Mouse (Mus musculus) hindbrain, embryonic 11.5 days (tissue): ENCODE results near the gene Resp18. TPM values are rescaled to one million over a fixed set of nuclear protein-coding genes. Genes with fewer than 3 reads are reported as not detected.
"Not testable (repeated sequence)": the region's sequence is repeated elsewhere in the genome, so short reads cannot be mapped to it uniquely, and the experiment has no call there.

ENCODE experiments used
- ATAC-seq: fragments of 200-750 bp; cut with Nextera tagmentation; 2 replicates; pipeline ENCODE4 v1.8.0; 2017; ENCODE audit warnings: mild to moderate bottlenecking, moderate TSS enrichment, moderate library complexity; ENCODE audit not compliant: low FRiP score
- DNase-seq: peaks from one replicate; pipeline ENCODE4 v3.0.0-alpha.2; 2015; ENCODE audit warnings: low spot score
- H3K27ac ChIP-seq: fragments of 300-500 bp; sonication (generic); 2 replicates; pipeline ENCODE4 v1.5.1; 2014; ENCODE audit warnings: mild to moderate bottlenecking, low read depth, low read length
- H3K27me3 ChIP-seq: fragments of 300-500 bp; sonication (generic); 2 replicates; pipeline ENCODE4 v1.6.1; 2014; ENCODE audit warnings: mild to moderate bottlenecking, low read length, moderate library complexity, mixed read lengths; ENCODE audit not compliant: control insufficient read depth, insufficient read depth
- H3K36me3 ChIP-seq: fragments of 300-500 bp; sonication (generic); 2 replicates; pipeline ENCODE4 v1.6.1; 2014; ENCODE audit warnings: mild to moderate bottlenecking, low read length, moderate library complexity, mixed read lengths; ENCODE audit not compliant: control insufficient read depth, insufficient read depth
- H3K4me1 ChIP-seq: fragments of 300-500 bp; sonication (generic); replicated peaks from 2 replicates; pipeline ENCODE4 v1.6.1; 2014; ENCODE audit warnings: low read length, mixed read lengths; ENCODE audit not compliant: control insufficient read depth, insufficient read depth
- H3K4me2 ChIP-seq: fragments of 300-500 bp; sonication (generic); replicated peaks from 2 replicates; pipeline ENCODE4 v1.6.1; 2014; ENCODE audit warnings: mild to moderate bottlenecking, low read depth, low read length
- H3K4me3 ChIP-seq: fragments of 300-500 bp; sonication (generic); 2 replicates; pipeline ENCODE4 v1.5.1; 2014; ENCODE audit warnings: low read depth, low read length
- H3K9ac ChIP-seq: fragments of 300-500 bp; sonication (generic); 2 replicates; pipeline ENCODE4 v1.6.1; 2014; ENCODE audit warnings: low read depth, low read length
- H3K9me3 ChIP-seq: fragments of 300-500 bp; sonication (generic); 2 replicates; pipeline ENCODE4 v1.6.1; 2016; ENCODE audit warnings: low read length; ENCODE audit not compliant: control insufficient read depth
- WGBS: fragments of 180-500 bp; shearing (Covaris S2); extraction: QIAGEN DNeasy Blood & Tissue Kit; methylation state at CpG from one replicate; pipeline ENCODE4 v1.1.7; 2014; 5-methylcytosine and 5-hydroxymethylcytosine counted together
- polyA plus RNA-seq: library from polyadenylated mRNA; unstranded; fragments of >200 nt; fragmentation: Nextera tagmentation; extraction: Ambion mirVana; gene quantifications from 2 replicates; pipeline ENCODE4 v1.2.1, GENCODE M21; 2014

Gene Resp18
- polyA plus RNA-seq, 1 experiment from 2014 or later: 32.3 TPM

DNA sequence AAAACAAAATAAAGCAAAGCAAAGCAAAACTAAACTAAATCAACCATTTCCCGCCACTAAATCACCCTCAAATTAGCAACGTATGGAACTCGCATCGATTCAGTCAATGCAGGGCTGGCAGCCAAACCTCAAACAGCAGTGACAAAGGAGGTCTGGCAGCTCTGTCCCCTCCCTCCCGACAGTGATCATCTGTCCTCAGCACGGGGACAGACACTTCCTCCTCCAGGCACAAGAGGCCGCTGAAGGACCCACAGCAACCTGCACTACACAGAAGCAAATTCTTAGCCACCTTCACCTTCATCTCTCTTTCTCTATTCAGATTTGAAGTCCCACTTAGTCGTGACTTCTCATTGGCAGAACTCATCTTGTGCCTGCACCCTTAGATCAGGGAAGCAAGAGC lies 43.6 kb downstream of the Resp18 start:
- H3K4me2 ChIP-seq: no peak overlapping the region
- ATAC-seq (peak; percentile 55; the same call in 1 of the 2 replicates), DNase-seq (peak; percentile 68)
- H3K9ac ChIP-seq: no peak overlapping the region
- no peaks in the 10 kb centered on the region for H3K36me3 ChIP-seq
- H3K4me3 ChIP-seq: no peak overlapping the region
- no peaks in the 10 kb centered on the region for H3K27me3 ChIP-seq
- H3K27ac ChIP-seq: no peak overlapping the region
- H3K4me1 ChIP-seq: peaks cover 3% of the 10 kb centered on the region; the same call in 1 of the 2 replicates
- H3K9me3 ChIP-seq: no peaks in the 10 kb centered on the region
- WGBS: 2% methylated on average over 8 of the region's 8 CpGs

DNA sequence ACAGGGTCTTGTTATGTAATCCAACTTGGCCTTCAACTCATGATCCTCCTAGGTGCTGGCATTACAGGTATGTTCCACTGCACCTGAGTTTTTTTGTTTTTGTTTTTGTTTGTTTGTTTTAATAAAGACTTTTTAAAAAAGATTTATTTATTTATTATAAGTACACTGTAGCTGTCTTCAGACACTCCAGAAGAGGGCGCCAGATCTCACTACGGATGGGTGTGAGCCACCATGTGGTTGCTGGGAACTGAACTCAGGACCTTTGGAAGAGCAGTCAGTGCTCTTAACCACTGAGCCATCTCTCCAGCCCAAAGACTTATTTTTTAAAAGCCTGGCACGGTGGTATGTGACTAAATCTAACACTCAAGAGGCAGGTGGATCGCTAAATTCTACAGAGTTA lies 45.7 kb downstream of the Resp18 start:
- WGBS: 65% methylated on average over 4 of the region's 4 CpGs
- ATAC-seq, H3K4me3 ChIP-seq: not testable (repeated sequence)

DNA sequence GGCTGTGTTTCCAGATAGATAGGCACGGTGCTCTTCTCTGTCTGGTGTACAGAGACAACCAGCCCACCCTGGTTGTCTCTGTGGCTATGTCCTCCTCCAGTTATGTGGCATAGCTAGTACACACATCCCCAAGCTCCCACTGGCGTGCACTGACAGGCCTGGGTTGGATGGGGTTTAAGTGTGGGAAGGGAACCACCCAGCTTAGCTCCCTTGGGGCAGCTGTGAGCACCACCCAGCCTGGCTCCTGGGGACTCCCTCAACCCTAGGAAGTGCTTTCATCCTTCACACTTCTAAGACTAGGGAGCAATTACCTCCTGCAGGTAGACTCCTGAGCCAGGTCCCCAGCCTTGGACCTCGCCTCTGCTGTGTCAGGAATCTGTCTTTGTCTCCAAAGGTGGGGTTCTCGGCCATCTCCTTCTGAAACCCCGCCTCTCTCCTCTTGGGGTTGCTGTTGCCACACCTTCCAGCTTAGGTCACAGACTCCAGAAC lies 46.5 kb downstream of the Resp18 start, which contains the start of gene A630095N17Rik:
Gene A630095N17Rik, minus strand, starts transcription at position 439 of the 489 bp plus-strand sequence.
- Histone ChIP-seq H3K4me2 (no peak within 1 kb of the TSS), H3K9me3 (no peaks in the 10 kb centered on the region), H3K4me3 (no peak within 1 kb of the TSS), H3K9ac (no peak within 1 kb of the TSS), H3K27ac (no peak within 1 kb of the TSS), H3K4me1 (no peaks in the 10 kb centered on the region), H3K36me3 (no peaks in the 10 kb centered on the region), H3K27me3 (no peaks in the 10 kb centered on the region)
- 77% methylated on average over 5 of the region's 5 CpGs for WGBS
- no peak for DNase-seq
- ATAC-seq: no peak

More for the DNA sequence above, 45.7 kb downstream of the Resp18 start:
- DNase-seq, H3K27ac ChIP-seq, H3K9me3 ChIP-seq, H3K36me3 ChIP-seq, H3K4me2 ChIP-seq, H3K4me1 ChIP-seq, H3K9ac ChIP-seq, H3K27me3 ChIP-seq: not testable (repeated sequence)

DNA sequence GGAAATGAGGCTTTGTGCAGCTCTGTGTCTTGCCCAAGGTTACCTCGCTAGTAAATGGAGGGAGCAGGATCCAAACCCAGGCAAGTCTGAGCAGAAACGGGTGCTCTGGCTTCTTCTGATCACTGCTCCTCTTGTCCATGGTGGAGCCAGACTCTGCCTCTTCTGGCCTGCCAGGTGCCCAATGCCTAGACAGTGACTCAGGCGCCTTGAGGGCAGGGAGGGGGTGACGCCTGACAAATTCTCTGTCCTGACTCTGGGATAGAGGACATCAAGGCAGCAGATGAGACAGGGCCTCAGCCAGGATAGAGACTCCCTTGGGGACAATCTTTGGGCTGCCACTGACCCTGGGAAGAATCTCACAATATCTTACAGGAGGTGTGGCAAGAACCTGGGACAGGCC lies 47.0 kb downstream of the Resp18 start:
- H3K4me1 ChIP-seq: no peaks in the 10 kb centered on the region
- no peak overlapping the region for H3K4me2 ChIP-seq
- DNase-seq: no peak
- no peak overlapping the region for H3K4me3 ChIP-seq
- no peak for ATAC-seq
- H3K36me3 ChIP-seq: no peaks in the 10 kb centered on the region
- no peaks in the 10 kb centered on the region for H3K9me3 ChIP-seq
- WGBS: 83% methylated on average over 4 of the region's 4 CpGs
- no peaks in the 10 kb centered on the region for H3K27me3 ChIP-seq
- no peak overlapping the region for H3K27ac ChIP-seq
- H3K9ac ChIP-seq: no peak overlapping the region

GRCm38 (mm10) chr1:75230335-75230994 lies 47.8 kb downstream of the Resp18 start:
- Histone ChIP-seq H3K36me3 (no peaks in the 10 kb centered on the region), H3K9ac (no peak overlapping the region), H3K9me3 (no peaks in the 10 kb centered on the region), H3K27me3 (no peaks in the 10 kb centered on the region), H3K27ac (no peak overlapping the region), H3K4me3 (no peak overlapping the region), H3K4me2 (no peak overlapping the region), H3K4me1 (no peaks in the 10 kb centered on the region)
- ATAC-seq (no peak), DNase-seq (no peak)
- WGBS: 81% methylated on average over 7 of the region's 7 CpGs

GRCm38 (mm10) chr1:75229158-75229557 lies 49.1 kb downstream of the Resp18 start:
- WGBS: 72% methylated on average over 4 of the region's 4 CpGs
- no peak overlapping the region for H3K4me2 ChIP-seq

DNA sequence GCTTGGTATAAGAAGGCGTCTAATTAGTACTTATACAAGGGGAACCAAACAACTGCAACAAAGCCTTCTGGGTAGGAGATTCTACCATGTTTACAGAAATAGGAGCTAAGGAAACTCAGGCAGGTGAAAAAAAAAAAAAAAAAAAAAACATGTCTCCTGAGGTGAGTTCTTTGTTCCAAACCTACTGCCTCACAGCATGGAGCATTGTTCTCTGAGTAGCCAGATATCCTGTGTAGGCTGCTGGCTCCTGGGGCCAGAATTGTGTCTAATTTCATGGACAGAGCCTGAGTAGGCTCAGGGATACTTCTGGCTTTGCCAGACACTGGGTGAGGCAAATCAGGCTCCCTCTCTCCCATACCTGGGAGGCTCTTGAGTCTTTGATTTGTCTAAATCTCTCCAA lies 50.6 kb downstream of the Resp18 start:
- H3K4me2 ChIP-seq: no peak overlapping the region
- no peaks in the 10 kb centered on the region for H3K36me3 ChIP-seq
- WGBS: 64% methylated on average over 1 of the region's 1 CpGs
- no peaks in the 10 kb centered on the region for H3K9me3 ChIP-seq
- no peak for DNase-seq
- H3K27ac ChIP-seq: no peak overlapping the region
- H3K4me1 ChIP-seq: no peaks in the 10 kb centered on the region
- H3K9ac ChIP-seq: no peak overlapping the region
- H3K4me3 ChIP-seq: no peak overlapping the region
- no peak for ATAC-seq
- H3K27me3 ChIP-seq: no peaks in the 10 kb centered on the region

More at GRCm38 (mm10) chr1:75229158-75229557, 49.1 kb downstream of the Resp18 start:
- Histone ChIP-seq H3K4me3 (no peak overlapping the region), H3K9ac (no peak overlapping the region), H3K27ac (no peak overlapping the region), H3K4me1 (no peaks in the 10 kb centered on the region), H3K27me3 (no peaks in the 10 kb centered on the region), H3K9me3 (no peaks in the 10 kb centered on the region), H3K36me3 (no peaks in the 10 kb centered on the region)
- no peak for DNase-seq
- ATAC-seq: no peak

GRCm38 (mm10) chr1:75226138-75226537 lies 52.1 kb downstream of the Resp18 start:
- Histone ChIP-seq H3K27ac (no peak overlapping the region), H3K9me3 (no peaks in the 10 kb centered on the region), H3K36me3 (no peaks in the 10 kb centered on the region), H3K4me1 (no peaks in the 10 kb centered on the region), H3K9ac (no peak overlapping the region), H3K27me3 (no peaks in the 10 kb centered on the region; the same call in 1 of the 2 replicates), H3K4me3 (no peak overlapping the region), H3K4me2 (no peak overlapping the region)
- 66% methylated on average over 2 of the region's 2 CpGs for WGBS
- ATAC-seq: no peak
- no peak for DNase-seq

DNA sequence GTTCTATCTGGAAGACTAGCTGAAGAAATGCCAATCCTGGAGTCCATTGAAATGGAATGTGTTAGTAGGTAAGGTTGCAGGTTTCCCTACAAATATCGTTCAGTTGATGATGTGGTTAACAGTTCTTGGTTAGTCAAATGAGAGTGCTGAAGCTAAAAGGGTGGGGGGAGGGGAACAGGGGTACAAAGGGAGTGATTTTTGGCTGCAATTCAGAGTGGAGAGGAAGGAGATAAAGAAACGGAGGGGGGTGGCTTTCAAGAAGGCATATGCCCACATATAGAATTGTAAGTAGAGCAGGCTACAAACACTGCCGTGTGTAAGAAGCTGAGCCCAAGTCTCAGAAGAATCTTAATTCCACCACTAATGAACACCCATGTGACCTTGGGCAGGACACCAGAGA lies 52.7 kb downstream of the Resp18 start:
- Histone ChIP-seq H3K9ac (no peak overlapping the region), H3K9me3 (no peaks in the 10 kb centered on the region), H3K27me3 (peaks cover 6% of the 10 kb centered on the region), H3K27ac (no peak overlapping the region), H3K4me3 (no peak overlapping the region), H3K4me2 (no peak overlapping the region), H3K36me3 (no peaks in the 10 kb centered on the region), H3K4me1 (no peaks in the 10 kb centered on the region)
- WGBS: 76% methylated on average over 3 of the region's 3 CpGs
- DNase-seq (no peak), ATAC-seq (no peak)
